Mouse (Mus musculus) heart, postnatal 36 days (tissue): ENCODE data around the gene Tas2r140. TPM values are rescaled to one million over a fixed set of nuclear protein-coding genes. Genes with fewer than 3 reads are reported as not detected.

ENCODE experiments used
- DNase-seq, 2 experiments: peaks; one replicate each; pipeline ENCODE4 v3.0.0; 2021 to 2022
- intact Hi-C: fragments of 180-260 bp; cut with DNase I; formaldehyde crosslinking; loops from one replicate; pipeline ENCODE4 v1.15.1; 2025
- total RNA-seq, 2 experiments: library from RNA; stranded (reverse); gene quantifications; 2 replicates each; pipeline ENCODE4 v1.2.3; 2021

Gene Tas2r140
- total RNA-seq: not detected

GRCm38 (mm10) chr6:133055716-133056115, at the start of gene Tas2r140:
TSS of gene Tas2r140 (minus strand) at chr6:133055816.
- intact Hi-C loops: no loop called here
- no peak for DNase-seq

GRCm38 (mm10) chr6:133104609-133104921, 48.9 kb upstream of the Tas2r140 start, which contains the start of gene Smim10l1:
TSS of gene Smim10l1 (plus strand) at chr6:133104909.
- intact Hi-C loops: no loop called here
- DNase-seq: no peak

- DNase-seq: no peak
- intact Hi-C loops: no loop called here
Measured at GRCm38 (mm10) chr6:133102430-133102829, 46.8 kb upstream of the Tas2r140 start.

- intact Hi-C loops: no loop called here
- no peak for DNase-seq
Measured at GRCm38 (mm10) chr6:133092226-133092625, 36.6 kb upstream of the Tas2r140 start.

GRCm38 (mm10) chr6:133037001-133037400, 18.6 kb downstream of the Tas2r140 start, which contains the start of gene Tas2r103:
TSS of gene Tas2r103 (minus strand) at chr6:133037101.
- DNase-seq: no peak
- intact Hi-C loops: no loop called here

Other genes starting within 250 kb of the Tas2r140 start
- not detected for gene Tas2r123, start 208.7 kb downstream of the Tas2r140 start, total RNA-seq
- not detected for gene Tas2r116, start 200.4 kb downstream of the Tas2r140 start, total RNA-seq
- not detected for gene Tas2r110, start 187.8 kb downstream of the Tas2r140 start, total RNA-seq
- gene Tas2r113, start 162.8 kb downstream of the Tas2r140 start, total RNA-seq: not detected
- not detected for gene Tas2r125, start 146.2 kb downstream of the Tas2r140 start, total RNA-seq
- gene Tas2r129, start 104.7 kb downstream of the Tas2r140 start, total RNA-seq: not detected
- gene Tas2r131, start 97.9 kb downstream of the Tas2r140 start, total RNA-seq: not detected
- gene Tas2r109, start 74.9 kb downstream of the Tas2r140 start, total RNA-seq: not detected
- gene Tas2r103, start 18.7 kb downstream of the Tas2r140 start, total RNA-seq: not detected
- 10 to 100 TPM; 69.3 to 70.3 TPM for gene Smim10l1, start 49.1 kb upstream of the Tas2r140 start, total RNA-seq
- not detected for gene 5530400C23Rik, start 236.4 kb upstream of the Tas2r140 start, total RNA-seq